Mouse (Mus musculus) heart, embryonic 13.5 days (tissue): ENCODE measurements around the gene Mertk. TPM values are rescaled to one million over a fixed set of nuclear protein-coding genes. Genes with fewer than 3 reads are reported as not detected.

Experiments
- ATAC-seq: fragments of 200-750 bp; cut with Nextera tagmentation; 2 replicates; pipeline ENCODE4 v1.8.0; 2017; ENCODE audit warnings: moderate TSS enrichment; ENCODE audit not compliant: insufficient number of reproducible peaks, low FRiP score, low TSS enrichment; ENCODE audit errors: extremely low read depth
- H3K27ac ChIP-seq: fragments of 300-500 bp; sonication (generic); replicated peaks from 2 replicates; pipeline ENCODE4 v1.5.1; 2015; ENCODE audit warnings: moderate library complexity, mild to moderate bottlenecking, inconsistent platforms
- H3K27me3 ChIP-seq: fragments of 300-500 bp; sonication (generic); replicated peaks from 2 replicates; pipeline ENCODE4 v1.6.1; 2015; ENCODE audit warnings: mild to moderate bottlenecking, inconsistent platforms
- H3K36me3 ChIP-seq: fragments of 300-500 bp; sonication (generic); 2 replicates; pipeline ENCODE4 v1.6.1; 2015; ENCODE audit warnings: mild to moderate bottlenecking, inconsistent platforms
- H3K4me1 ChIP-seq: fragments of 300-500 bp; sonication (generic); 2 replicates; pipeline ENCODE4 v1.6.1; 2015; ENCODE audit warnings: inconsistent platforms
- H3K4me2 ChIP-seq: fragments of 300-500 bp; sonication (generic); 2 replicates; pipeline ENCODE4 v1.6.1; 2015; ENCODE audit warnings: inconsistent platforms, mild to moderate bottlenecking, moderate library complexity
- H3K4me3 ChIP-seq: fragments of 300-500 bp; sonication (generic); 2 replicates; pipeline ENCODE4 v1.5.1; 2015; ENCODE audit warnings: moderate library complexity, mild to moderate bottlenecking, inconsistent platforms
- H3K9ac ChIP-seq: fragments of 300-500 bp; sonication (generic); 2 replicates; pipeline ENCODE4 v1.6.1; 2015; ENCODE audit warnings: inconsistent platforms, mild to moderate bottlenecking, moderate library complexity
- H3K9me3 ChIP-seq: fragments of 300-500 bp; sonication (generic); 2 replicates; pipeline ENCODE4 v1.6.1; 2016; ENCODE audit warnings: inconsistent platforms
- WGBS: fragments of 180-500 bp; shearing (Covaris S2); methylation state at CpG from one replicate; pipeline ENCODE4 v1.1.7; 2015; ENCODE audit warnings: mixed read lengths; 5-methylcytosine and 5-hydroxymethylcytosine counted together
- polyA plus RNA-seq: library from polyadenylated mRNA; unstranded; fragments of >200 nt; fragmentation: Nextera tagmentation; extraction: Ambion mirVana; gene quantifications from 2 replicates; pipeline ENCODE4 v1.2.1, GENCODE M21; 2015

Gene Mertk
- polyA plus RNA-seq, 1 experiment from 2014 or later: 4.0 TPM

- Histone ChIP-seq H3K9me3 (no peaks in the 10 kb centered on the region), H3K4me3 (no peak overlapping the region), H3K36me3 (peaks cover 33% of the 10 kb centered on the region), H3K27me3 (no peaks in the 10 kb centered on the region), H3K4me1 (peaks cover 16% of the 10 kb centered on the region), H3K27ac (0 out of 2 replicates have a peak overlapping the region, but pooled peaks have one; percentile 28), H3K4me2 (peak overlapping the region; percentile 7), H3K9ac (no peak overlapping the region)
- no peak for ATAC-seq
- 57% methylated on average over 11 of the region's 11 CpGs for WGBS
Measured at GRCm38 (mm10) chr2:128790875-128791614, 92.3 kb downstream of the Mertk start.

- H3K27ac ChIP-seq: no peak overlapping the region
- WGBS: 82% methylated on average over 6 of the region's 6 CpGs
- H3K4me1 ChIP-seq: peaks cover 16% of the 10 kb centered on the region
- no peak for ATAC-seq
- no peak overlapping the region for H3K4me2 ChIP-seq
- H3K9ac ChIP-seq: no peak overlapping the region
- no peak overlapping the region for H3K4me3 ChIP-seq
- peaks cover 40% of the 10 kb centered on the region for H3K36me3 ChIP-seq
- no peaks in the 10 kb centered on the region for H3K27me3 ChIP-seq
- no peaks in the 10 kb centered on the region for H3K9me3 ChIP-seq
Measured at GRCm38 (mm10) chr2:128793958-128794357, 95.2 kb downstream of the Mertk start.

GRCm38 (mm10) chr2:128796463-128796862 lies 97.7 kb downstream of the Mertk start:
- ATAC-seq: no peak

GRCm38 (mm10) chr2:128803441-128803840 lies 104.7 kb downstream of the Mertk start:
- no peak overlapping the region for H3K9ac ChIP-seq
- H3K27ac ChIP-seq: no peak overlapping the region
- WGBS: 84% methylated on average over 4 of the region's 4 CpGs
- no peak for ATAC-seq
- no peak overlapping the region for H3K4me2 ChIP-seq
- no peak overlapping the region for H3K4me3 ChIP-seq
- no peaks in the 10 kb centered on the region for H3K4me1 ChIP-seq
- peaks cover 33% of the 10 kb centered on the region for H3K36me3 ChIP-seq
- H3K27me3 ChIP-seq: no peaks in the 10 kb centered on the region
- H3K9me3 ChIP-seq: no peaks in the 10 kb centered on the region; the same call in 1 of the 2 replicates

More at GRCm38 (mm10) chr2:128796463-128796862, 97.7 kb downstream of the Mertk start:
- no peak overlapping the region for H3K9ac ChIP-seq
- no peak overlapping the region for H3K4me2 ChIP-seq
- H3K9me3 ChIP-seq: no peaks in the 10 kb centered on the region; the same call in 1 of the 2 replicates
- H3K36me3 ChIP-seq: peaks cover 63% of the 10 kb centered on the region
- 65% methylated on average over 6 of the region's 6 CpGs for WGBS
- no peak overlapping the region for H3K4me3 ChIP-seq
- H3K4me1 ChIP-seq: no peaks in the 10 kb centered on the region
- H3K27ac ChIP-seq: no peak overlapping the region
- no peaks in the 10 kb centered on the region for H3K27me3 ChIP-seq

GRCm38 (mm10) chr2:128805341-128805740 lies 106.6 kb downstream of the Mertk start:
- H3K4me3 ChIP-seq: no peak overlapping the region
- WGBS: 66% methylated on average over 4 of the region's 4 CpGs
- ATAC-seq: no peak

GRCm38 (mm10) chr2:128806561-128806960 lies 107.8 kb downstream of the Mertk start:
- H3K4me2 ChIP-seq: no peak overlapping the region
- H3K9ac ChIP-seq: no peak overlapping the region
- WGBS: 53% methylated on average over 8 of the region's 8 CpGs
- ATAC-seq: no peak
- H3K27ac ChIP-seq: no peak overlapping the region
- peaks cover 10% of the 10 kb centered on the region for H3K36me3 ChIP-seq
- no peaks in the 10 kb centered on the region for H3K27me3 ChIP-seq
- H3K4me1 ChIP-seq: no peaks in the 10 kb centered on the region
- H3K9me3 ChIP-seq: no peaks in the 10 kb centered on the region
- H3K4me3 ChIP-seq: no peak overlapping the region

More at GRCm38 (mm10) chr2:128805341-128805740, 106.6 kb downstream of the Mertk start:
- Histone ChIP-seq H3K36me3 (peaks cover 22% of the 10 kb centered on the region), H3K27ac (no peak overlapping the region), H3K4me1 (no peaks in the 10 kb centered on the region), H3K9me3 (no peaks in the 10 kb centered on the region), H3K27me3 (no peaks in the 10 kb centered on the region), H3K9ac (no peak overlapping the region), H3K4me2 (no peak overlapping the region)

- Histone ChIP-seq H3K27me3 (no peaks in the 10 kb centered on the region), H3K4me3 (no peak overlapping the region), H3K4me1 (peaks cover 8% of the 10 kb centered on the region), H3K9me3 (no peaks in the 10 kb centered on the region), H3K36me3 (no peaks in the 10 kb centered on the region), H3K4me2 (no peak overlapping the region), H3K9ac (no peak overlapping the region), H3K27ac (no peak overlapping the region)
- ATAC-seq: no peak
- WGBS: 43% methylated on average over 2 of the region's 2 CpGs
Measured at GRCm38 (mm10) chr2:128812761-128813160, 114.0 kb downstream of the Mertk start.

GRCm38 (mm10) chr2:128816311-128816710 lies 117.6 kb downstream of the Mertk start:
- ATAC-seq: no peak
- H3K27ac ChIP-seq: no peak overlapping the region
- H3K27me3 ChIP-seq: no peaks in the 10 kb centered on the region
- 81% methylated on average over 1 of the region's 1 CpGs for WGBS
- no peak overlapping the region for H3K9ac ChIP-seq
- H3K4me3 ChIP-seq: no peak overlapping the region
- H3K4me1 ChIP-seq: peaks cover 19% of the 10 kb centered on the region
- H3K9me3 ChIP-seq: no peaks in the 10 kb centered on the region
- no peaks in the 10 kb centered on the region for H3K36me3 ChIP-seq
- no peak overlapping the region for H3K4me2 ChIP-seq

GRCm38 (mm10) chr2:128816916-128817315 lies 118.2 kb downstream of the Mertk start:
- Histone ChIP-seq H3K27me3 (no peaks in the 10 kb centered on the region), H3K36me3 (no peaks in the 10 kb centered on the region), H3K4me1 (peaks cover 19% of the 10 kb centered on the region), H3K9me3 (no peaks in the 10 kb centered on the region), H3K27ac (peak overlapping the region; percentile 93), H3K9ac (peak overlapping the region; percentile 48), H3K4me3 (peak overlapping the region; percentile 77), H3K4me2 (peak overlapping the region; percentile 85)
- 49% methylated on average over 6 of the region's 6 CpGs for WGBS
- ATAC-seq: no peak

- Histone ChIP-seq H3K27ac (peak overlapping the region; percentile 93), H3K9me3 (no peaks in the 10 kb centered on the region), H3K27me3 (no peaks in the 10 kb centered on the region), H3K36me3 (no peaks in the 10 kb centered on the region), H3K4me1 (peaks cover 19% of the 10 kb centered on the region), H3K4me3 (peak overlapping the region; percentile 77), H3K4me2 (peak overlapping the region; percentile 85), H3K9ac (peak overlapping the region; percentile 79)
- ATAC-seq: no peak
- WGBS: 0% methylated on average over 7 of the region's 7 CpGs
Measured at GRCm38 (mm10) chr2:128817387-128817785, 118.6 kb downstream of the Mertk start.

GRCm38 (mm10) chr2:128817786-128818681 lies 119.3 kb downstream of the Mertk start, which contains the start of gene Tmem87b:
Gene Tmem87b (plus strand): TSS chr2:128818118.
- ATAC-seq: peak; percentile 93
- Histone ChIP-seq H3K4me3 (peak within 1 kb of the TSS; percentile 77), H3K4me2 (peak within 1 kb of the TSS; percentile 85), H3K4me1 (peaks cover 19% of the 10 kb centered on the region), H3K36me3 (no peaks in the 10 kb centered on the region), H3K27ac (peak within 1 kb of the TSS; percentile 93), H3K9ac (peak within 1 kb of the TSS; percentile 88), H3K27me3 (no peaks in the 10 kb centered on the region), H3K9me3 (no peaks in the 10 kb centered on the region)
- 1% methylated on average over 59 of the region's 59 CpGs for WGBS
